In the genomic region with DNA sequence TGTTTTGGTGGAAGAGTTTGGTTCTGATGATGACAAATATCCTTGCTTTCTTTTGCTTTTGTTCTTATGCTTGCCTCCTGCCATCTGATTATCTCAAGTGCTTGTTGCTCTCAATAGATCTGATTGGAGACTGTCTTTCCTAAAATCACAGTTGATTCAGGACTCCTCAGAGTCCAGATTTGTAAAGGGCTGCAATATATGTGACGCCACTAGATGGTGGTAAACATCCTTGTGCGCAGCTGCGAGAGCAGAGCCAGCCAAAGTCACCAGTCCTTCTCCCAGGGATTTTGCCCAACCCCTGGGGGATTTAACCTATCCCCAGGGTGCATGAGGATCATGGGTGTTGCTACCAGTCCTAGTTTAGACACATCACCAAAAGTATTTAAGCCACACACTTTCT, we compare ENCODE assay signal across 13 mouse cellular contexts. TPM values are rescaled to one million over a fixed set of nuclear protein-coding genes. Genes with fewer than 3 reads are reported as not detected.
DNase-seq lines count a peak whose midpoint lies in the region; ATAC-seq and TF ChIP-seq lines count a peak whose summit lies in the region.
"Had no signal": no experiment of that assay in that cellular context is flagged by ENCODE, and none has a peak within 500 bp of the region (broad histone marks: within the 10 kb centered on the region; RNA-seq: fewer than 3 reads in every experiment).

No protein-coding gene starts in this region.

- ATAC-seq in liver, embryonic 14.5 days (ENCODE audit: insufficient read depth): no peak
- ATAC-seq in liver, embryonic 11.5 days (replicated peaks; ENCODE audit: low FRiP score): no peak
- ATAC-seq in activated CD4-positive, CD25-positive, alpha-beta regulatory T cell, adult 4 months: no peak
- ATAC-seq in monocyte, adult 5-6 weeks (replicated peaks; ENCODE audit: insufficient number of reproducible peaks, low FRiP score, low TSS enrichment, poor library complexity, severe bottlenecking): no peak
- ATAC-seq: forebrain, embryonic 16.5 days had no signal

- H3K36me3 ChIP-seq in heart, adult 2 months (ENCODE audit: control insufficient read depth, insufficient read depth, low read length): no peaks in the 10 kb centered on the region
- no peaks in the 10 kb centered on the region for H3K36me3 ChIP-seq in liver, embryonic 14.5 days (replicated peaks; ENCODE audit: control insufficient read depth, insufficient read depth, low read depth)
- no peaks in the 10 kb centered on the region for H3K36me3 ChIP-seq in liver, embryonic 11.5 days (ENCODE audit: control insufficient read depth, insufficient read depth, low read length)
- H3K36me3 ChIP-seq: liver, embryonic 13.5 days had no signal

- intact Hi-C loops in heart, adult 2 months (cut with DNase I): no loop called here

- no peaks in the 10 kb centered on the region for H3K79me2 ChIP-seq in heart, adult 2 months (replicated peaks; ENCODE audit: control insufficient read depth, insufficient read depth, low read length)

- H3K4me1 ChIP-seq in heart, adult 2 months (ENCODE audit: control insufficient read depth, insufficient read depth, low read length): no peaks in the 10 kb centered on the region
- H3K4me1 ChIP-seq in liver, embryonic 14.5 days (replicated peaks; ENCODE audit: control insufficient read depth in 2 of 2, insufficient read depth in 2 of 2, low read length in 1 of 2): no peaks in the 10 kb centered on the region
- no peaks in the 10 kb centered on the region for H3K4me1 ChIP-seq in liver, embryonic 11.5 days (replicated peaks; ENCODE audit: control insufficient read depth, insufficient read depth, low read length)
- H3K4me1 ChIP-seq: liver, embryonic 13.5 days had no signal

- no peak for DNase-seq in heart, adult 2 months
- no peak for DNase-seq in heart, adult 8-10 months (ENCODE audit: low spot score)
- DNase-seq in liver, embryonic 14.5 days (ENCODE audit: low read depth in 3 of 3, low spot score in 3 of 3): no peak
- no peak for DNase-seq in liver, embryonic 11.5 days (ENCODE audit: low spot score)
- peak; percentile 25 for DNase-seq in ZHBTc4 (ENCODE audit: low read depth, low spot score)
- DNase-seq in kidney, postnatal 4 days: peak; percentile 1 to 9
- DNase-seq: cerebellum, adult 11 months; heart, postnatal 36 days; liver, embryonic 13.5 days had no signal

- no peak overlapping the region for H3K27ac ChIP-seq in heart, adult 2 months
- H3K27ac ChIP-seq in liver, embryonic 14.5 days: no peak overlapping the region
- no peak overlapping the region for H3K27ac ChIP-seq in liver, embryonic 11.5 days (ENCODE audit: low read depth, low read length)
- H3K27ac ChIP-seq: liver, embryonic 13.5 days had no signal

- no peak overlapping the region for H3K4me3 ChIP-seq in heart, adult 2 months
- H3K4me3 ChIP-seq in liver, embryonic 14.5 days (ENCODE audit: insufficient read depth in 1 of 2, low read depth in 2 of 2, low read length in 2 of 2): no peak overlapping the region
- H3K4me3 ChIP-seq in liver, embryonic 11.5 days (ENCODE audit: low read depth, low read length): no peak overlapping the region
- H3K4me3 ChIP-seq: liver, embryonic 13.5 days had no signal

- no peak overlapping the region for H3K9ac ChIP-seq in heart, adult 2 months (ENCODE audit: low read depth, low read length)
- no peak overlapping the region for H3K9ac ChIP-seq in liver, embryonic 14.5 days (replicated peaks)
- no peak overlapping the region for H3K9ac ChIP-seq in liver, embryonic 11.5 days (ENCODE audit: low read depth, low read length)
- H3K9ac ChIP-seq: liver, embryonic 13.5 days had no signal

- H3K27me3 ChIP-seq in heart, adult 2 months (ENCODE audit: control insufficient read depth, insufficient read depth, low read length): 0 out of 2 replicates have a peak, but pooled peaks cover 1% of the 10 kb centered on the region
- H3K27me3 ChIP-seq in liver, embryonic 14.5 days (ENCODE audit: control insufficient read depth, insufficient read depth, low read length): no peaks in the 10 kb centered on the region
- H3K27me3 ChIP-seq in liver, embryonic 11.5 days (replicated peaks; ENCODE audit: control insufficient read depth, insufficient read depth, low read length): no peaks in the 10 kb centered on the region
- H3K27me3 ChIP-seq: liver, embryonic 13.5 days had no signal

- peak; percentile 60 for TF ChIP-seq CTCF in heart, adult 2 months (IDR thresholded peaks at IDR 0.05)
- TF ChIP-seq CTCF in liver, embryonic 14.5 days (IDR thresholded peaks at IDR 0.05; ENCODE audit: low read depth): peak; percentile 33; the same call in 1 of the 2 replicates

- no peaks in the 10 kb centered on the region for H3K9me3 ChIP-seq in liver, embryonic 14.5 days (ENCODE audit: control insufficient read depth, low read length)
- H3K9me3 ChIP-seq in liver, embryonic 11.5 days (ENCODE audit: control insufficient read depth, low read length): no peaks in the 10 kb centered on the region
- H3K9me3 ChIP-seq: liver, embryonic 13.5 days had no signal

- no peak for TF ChIP-seq POLR2A in heart, adult 2 months (IDR thresholded peaks at IDR 0.05; ENCODE audit: insufficient read depth, low read depth, low read length)

- H3K4me2 ChIP-seq in liver, embryonic 14.5 days (ENCODE audit: low read depth): no peak overlapping the region
- no peak overlapping the region for H3K4me2 ChIP-seq in liver, embryonic 11.5 days
- H3K4me2 ChIP-seq: liver, embryonic 13.5 days had no signal

- TF ChIP-seq EP300 in heart, adult 2 months (IDR thresholded peaks at IDR 0.05; ENCODE audit: insufficient read depth, low read depth, low read length): no peak
- no peak for TF ChIP-seq EP300 in liver, embryonic 14.5 days (IDR thresholded peaks at IDR 0.05; ENCODE audit: low read depth)

- 6% methylated on average over 3 of the region's 3 CpGs for WGBS in heart, adult 2 months
- 8% methylated on average over 3 of the region's 3 CpGs for WGBS in liver, embryonic 14.5 days (ENCODE audit: insufficient replicate concordance)
- 8% methylated on average over 3 of the region's 3 CpGs for WGBS in liver, embryonic 11.5 days

RNA-seq across cellular contexts. Expression of a gene that starts 38.7 kb away (rescaled TPM):
- total RNA-seq in heart, adult 2 months (2021): not detected
- not detected in 2 replicates for polyA plus RNA-seq in heart, adult 2 months (2012; rRNA removed)
- total RNA-seq in heart, adult 8-10 months (2022): not detected
- polyA plus RNA-seq in liver, embryonic 14.5 days (2012; rRNA removed): not detected in 2 replicates
- polyA plus RNA-seq in liver, embryonic 14.5 days (2014; fragmentation: Nextera tagmentation; extraction: Ambion mirVana): not detected in 2 replicates
- not detected in 2 replicates for polyA plus RNA-seq in liver, embryonic 11.5 days (2014; fragmentation: Nextera tagmentation; extraction: Ambion mirVana)
- not detected for polyA plus RNA-seq in activated CD4-positive, CD25-positive, alpha-beta regulatory T cell, adult 4 months (2017; shearing (Covaris generic))
- not detected in 3 replicates for total RNA-seq in monocyte, adult 5-6 weeks (2017)
- total RNA-seq: ES-E14; heart, postnatal 36 days had no signal
- polyA plus RNA-seq: forebrain, embryonic 16.5 days; liver, embryonic 13.5 days had no signal

Comparison
In these comparisons a context has a peak if more than half of its experiments do, and no peak if none do; other contexts are left out.
1. DNase-seq: peak in ZHBTc4 (single experiment) and kidney, postnatal 4 days (2 of 2); none in heart, adult 2 months (0 of 2), heart, adult 8-10 months (single experiment), liver, embryonic 14.5 days (0 of 3) and liver, embryonic 11.5 days (single experiment).